Mouse (Mus musculus): Measurements from ENCODE around the gene Ddx31.

The Ddx31 gene

GRCm38 (mm10) chr2:28863857-28864256, 23.7 kb downstream of the Ddx31 start:
- no peak for DNase-seq (ENCODE audit: low spot score)

GRCm38 (mm10) chr2:28867495-28867894, 27.3 kb downstream of the Ddx31 start:
- DNase-seq (ENCODE audit: low spot score) = no peak

- DNase-seq (ENCODE audit: low spot score) = no peak
Observed at GRCm38 (mm10) chr2:28875554-28875953, 35.3 kb downstream of the Ddx31 start.

GRCm38 (mm10) chr2:28881275-28881674, 41.1 kb downstream of the Ddx31 start:
- DNase-seq (ENCODE audit: low spot score) = no peak

GRCm38 (mm10) chr2:28882047-28882446, 41.8 kb downstream of the Ddx31 start:
- DNase-seq (ENCODE audit: low spot score) = no peak

GRCm38 (mm10) chr2:28882826-28883485, 42.8 kb downstream of the Ddx31 start:
- DNase-seq (ENCODE audit: low spot score) = no peak

GRCm38 (mm10) chr2:28884914-28885313, 44.7 kb downstream of the Ddx31 start:
- DNase-seq (ENCODE audit: low spot score) = no peak

GRCm38 (mm10) chr2:28892796-28893195, 52.6 kb downstream of the Ddx31 start:
- no peak for DNase-seq (ENCODE audit: low spot score)

- DNase-seq (ENCODE audit: low spot score) = no peak
Observed at GRCm38 (mm10) chr2:28893526-28893925, 53.3 kb downstream of the Ddx31 start.

- DNase-seq (ENCODE audit: low spot score) = no peak
Observed at GRCm38 (mm10) chr2:28895876-28896275, 55.7 kb downstream of the Ddx31 start.

GRCm38 (mm10) chr2:28897340-28897899, 57.2 kb downstream of the Ddx31 start:
- DNase-seq (ENCODE audit: low spot score) = no peak

GRCm38 (mm10) chr2:28902291-28902690, 62.1 kb downstream of the Ddx31 start:
- DNase-seq (ENCODE audit: low spot score) = no peak

- DNase-seq (ENCODE audit: low spot score) = no peak
Observed at GRCm38 (mm10) chr2:28903871-28904270, 63.7 kb downstream of the Ddx31 start.

GRCm38 (mm10) chr2:28904786-28905185, 64.6 kb downstream of the Ddx31 start:
- no peak for DNase-seq (ENCODE audit: low spot score)

GRCm38 (mm10) chr2:28905561-28905960, 65.4 kb downstream of the Ddx31 start:
- peak; percentile 9 for DNase-seq (ENCODE audit: low spot score)

- peak; percentile 17 for DNase-seq (ENCODE audit: low spot score)
Observed at GRCm38 (mm10) chr2:28907691-28908388, 67.6 kb downstream of the Ddx31 start.

- DNase-seq (ENCODE audit: low spot score) = peak; percentile 64
Observed at GRCm38 (mm10) chr2:28908389-28909153, 68.4 kb downstream of the Ddx31 start.

GRCm38 (mm10) chr2:28909186-28909817, 69.1 kb downstream of the Ddx31 start:
- peak; percentile 22 for DNase-seq (ENCODE audit: low spot score)

GRCm38 (mm10) chr2:28909818-28910710, 69.9 kb downstream of the Ddx31 start:
- peak; percentile 15 for DNase-seq (ENCODE audit: low spot score)

GRCm38 (mm10) chr2:28910877-28911276, 70.7 kb downstream of the Ddx31 start:
- no peak for DNase-seq (ENCODE audit: low spot score)
